Mouse (Mus musculus) regulatory T cell (primary cell): Measurements from ENCODE around the gene Terf2ip.

ENCODE experiments used
- in situ Hi-C: fragments of 300-600 bp; cut with MboI, MseI; formaldehyde crosslinking; loops from one replicate; pipeline ENCODE4 v1.15.1; 2025; ENCODE audit warnings: high pct_unique_total_duplicates

Gene Terf2ip

GRCm38 (mm10) chr8:112010997-112011815, at the start of gene Terf2ip, which contains the start of gene Kars:
Terf2ip (plus strand) TSS chr8:112011398.
Kars (minus strand) TSS chr8:112011323.
- in situ Hi-C loops = no loop called here

DNA sequence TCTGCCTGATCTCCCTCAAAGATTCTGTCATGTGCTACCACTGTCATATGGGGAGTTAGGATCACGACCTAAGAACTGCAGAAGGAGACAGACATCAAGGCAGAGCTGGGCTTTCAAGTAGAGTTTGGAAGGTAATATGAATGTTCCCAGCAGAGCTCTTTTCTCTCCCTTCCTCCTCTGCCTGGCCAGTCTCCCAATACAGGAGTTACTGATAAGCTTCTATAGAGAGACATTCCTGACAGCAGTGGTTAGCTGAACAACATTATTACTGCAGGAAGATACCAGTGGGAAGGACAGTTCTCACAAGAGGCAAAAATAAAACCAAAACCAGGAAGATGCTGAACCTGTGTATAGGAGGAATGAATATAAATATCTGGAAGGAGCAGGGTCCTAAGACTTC, 48.6 kb upstream of the Terf2ip start:
- in situ Hi-C loops = no loop called here

- in situ Hi-C loops = no loop called here
Measured at GRCm38 (mm10) chr8:111963091-111963490, 48.1 kb upstream of the Terf2ip start.

DNA sequence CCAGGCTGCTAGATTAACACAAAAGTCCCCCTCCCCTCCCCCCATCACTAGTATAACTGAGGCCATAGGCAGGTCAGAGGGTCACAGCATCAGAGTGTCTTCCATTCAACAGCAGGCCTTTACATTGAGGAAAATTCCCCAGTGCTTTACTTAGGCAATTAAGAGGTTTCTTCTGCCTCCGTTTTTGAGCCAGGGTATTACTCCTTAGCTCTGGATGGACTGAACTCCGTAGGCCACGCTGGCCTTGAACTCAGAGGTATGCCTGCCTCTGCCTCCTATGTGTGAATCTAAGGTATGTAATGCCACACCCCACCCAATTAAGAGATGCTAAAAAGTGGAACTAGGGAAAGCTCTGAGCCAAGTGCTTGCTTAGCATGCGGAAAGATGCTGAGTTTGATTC, 47.7 kb upstream of the Terf2ip start:
- in situ Hi-C loops = no loop called here

GRCm38 (mm10) chr8:111964351-111964750, 46.8 kb upstream of the Terf2ip start:
- in situ Hi-C loops = no loop called here

DNA sequence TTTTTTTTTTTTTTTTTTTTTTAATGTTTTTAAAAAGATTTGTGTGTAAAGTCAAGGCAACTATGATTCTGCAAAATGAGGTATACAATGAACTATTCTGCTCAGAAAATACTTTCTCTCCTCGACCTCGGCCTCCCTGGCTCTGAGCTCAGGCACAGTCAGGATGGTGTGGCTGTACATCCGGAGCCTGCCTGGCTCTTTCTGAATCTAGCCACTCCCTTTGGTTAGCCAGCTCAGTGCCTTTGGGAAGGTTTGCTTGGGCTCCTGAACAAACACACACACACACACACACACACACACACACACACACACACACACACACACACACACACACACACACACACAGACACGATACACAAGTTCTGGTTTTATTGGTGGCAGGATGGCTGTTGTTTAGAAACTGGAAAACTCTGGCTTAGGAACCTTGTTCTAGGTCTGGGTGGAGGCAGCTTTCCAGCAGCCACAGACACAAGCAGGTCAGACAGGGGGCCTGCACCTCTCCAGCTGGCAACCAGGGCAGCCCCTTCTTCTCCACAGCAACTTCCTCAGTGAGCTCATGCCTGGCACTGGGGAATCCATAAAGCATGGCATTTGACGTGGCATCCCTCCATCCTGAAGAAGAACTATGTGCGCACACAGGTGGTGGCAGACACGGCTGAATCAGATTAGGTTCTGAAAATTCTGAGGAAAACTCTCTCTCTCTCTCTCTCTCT, 46.2 kb upstream of the Terf2ip start:
- in situ Hi-C loops = no loop called here

GRCm38 (mm10) chr8:111967246-111967870, 43.8 kb upstream of the Terf2ip start:
- in situ Hi-C loops = no loop called here

GRCm38 (mm10) chr8:111968541-111968940, 42.7 kb upstream of the Terf2ip start:
- in situ Hi-C loops = no loop called here

- in situ Hi-C loops = no loop called here
Measured at GRCm38 (mm10) chr8:111968991-111969390, 42.2 kb upstream of the Terf2ip start.

GRCm38 (mm10) chr8:111974138-111974537, 37.1 kb upstream of the Terf2ip start:
- in situ Hi-C loops = no loop called here

DNA sequence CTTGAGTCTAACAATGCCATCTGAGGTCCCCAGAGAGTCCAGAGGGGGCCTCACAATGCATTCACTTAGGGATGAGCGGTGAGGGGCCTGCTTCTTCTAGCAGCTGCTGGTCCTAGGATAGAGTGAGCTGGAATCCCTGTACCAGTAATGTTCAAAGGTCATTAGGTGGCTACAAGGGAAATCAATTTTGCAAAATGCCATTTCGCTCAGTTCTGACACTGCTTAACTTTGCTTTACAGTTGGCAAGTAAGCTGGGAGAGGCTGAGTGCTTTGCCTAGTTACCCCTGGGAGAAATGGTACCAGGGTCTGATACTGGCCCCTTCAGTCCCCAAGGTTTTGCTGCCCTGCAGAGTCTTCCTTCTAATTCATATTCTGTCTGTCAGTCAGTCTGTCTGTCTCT, 35.5 kb upstream of the Terf2ip start:
- in situ Hi-C loops = no loop called here

DNA sequence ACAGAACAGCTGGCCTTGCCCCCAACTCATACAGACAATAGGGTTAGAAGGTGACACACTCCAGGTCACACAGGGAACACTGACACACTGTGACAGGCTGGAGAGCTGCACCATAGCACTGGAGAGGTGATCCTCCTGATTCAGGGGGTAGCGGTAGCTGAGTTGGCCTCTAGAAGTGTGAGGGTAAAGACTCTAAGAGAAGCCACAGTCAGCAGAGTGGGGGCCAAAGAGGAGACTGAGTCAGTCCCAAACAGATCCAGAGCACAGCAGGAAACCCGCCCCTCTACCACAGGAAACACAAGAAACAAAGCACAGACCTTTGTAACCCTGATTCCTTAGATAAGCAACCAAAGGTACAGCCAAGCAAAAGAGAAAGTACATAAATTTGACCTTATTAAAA, 34.9 kb upstream of the Terf2ip start:
- in situ Hi-C loops = no loop called here

DNA sequence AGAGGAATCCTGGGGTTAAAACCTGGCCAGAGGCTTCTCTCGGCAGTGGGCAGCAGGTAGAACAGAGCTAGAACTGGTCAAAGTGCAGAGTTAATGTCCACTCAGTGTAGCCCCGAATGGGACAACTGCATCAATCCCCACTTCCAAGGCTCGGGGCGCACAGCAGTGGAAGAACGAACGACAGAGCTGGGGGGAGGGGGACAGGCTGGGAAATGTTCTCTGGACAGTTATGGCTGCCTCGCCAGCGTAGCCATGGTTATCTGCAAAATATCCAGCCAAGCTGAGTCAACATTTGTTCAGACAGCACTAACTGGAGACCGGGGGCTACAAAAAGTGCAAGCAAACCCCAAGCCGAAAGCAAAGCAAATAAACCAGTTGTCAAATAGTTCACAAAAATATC, 33.1 kb upstream of the Terf2ip start:
- in situ Hi-C loops = no loop called here

- in situ Hi-C loops = no loop called here
Measured at GRCm38 (mm10) chr8:111982116-111982515, 29.1 kb upstream of the Terf2ip start.

DNA sequence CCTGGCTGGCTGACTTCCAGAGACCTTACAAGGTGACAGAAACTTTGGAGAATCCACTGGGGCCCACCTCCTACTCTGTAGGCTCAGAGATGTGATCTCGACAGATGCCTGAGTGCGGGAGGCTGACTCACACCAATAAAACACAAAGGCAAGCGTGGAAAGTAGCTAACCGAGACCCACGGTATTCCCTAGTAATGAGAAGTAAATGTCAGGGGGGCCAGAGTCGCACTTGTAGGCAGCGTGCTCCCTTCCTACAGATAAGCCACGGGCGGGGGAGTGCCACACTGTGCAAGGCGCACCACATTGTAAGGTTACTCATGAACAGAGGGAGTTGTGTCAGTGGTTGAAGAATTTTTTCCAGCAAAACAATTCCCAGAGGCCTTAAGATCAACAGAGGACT, 26.7 kb upstream of the Terf2ip start:
- in situ Hi-C loops = no loop called here

- in situ Hi-C loops = loop anchor here (5.0 kb wide), 1 partner anchor 48 kb away; the partner anchor contains the start of gene Gabarapl2
Measured at GRCm38 (mm10) chr8:111989911-111990310, 21.3 kb upstream of the Terf2ip start.

DNA sequence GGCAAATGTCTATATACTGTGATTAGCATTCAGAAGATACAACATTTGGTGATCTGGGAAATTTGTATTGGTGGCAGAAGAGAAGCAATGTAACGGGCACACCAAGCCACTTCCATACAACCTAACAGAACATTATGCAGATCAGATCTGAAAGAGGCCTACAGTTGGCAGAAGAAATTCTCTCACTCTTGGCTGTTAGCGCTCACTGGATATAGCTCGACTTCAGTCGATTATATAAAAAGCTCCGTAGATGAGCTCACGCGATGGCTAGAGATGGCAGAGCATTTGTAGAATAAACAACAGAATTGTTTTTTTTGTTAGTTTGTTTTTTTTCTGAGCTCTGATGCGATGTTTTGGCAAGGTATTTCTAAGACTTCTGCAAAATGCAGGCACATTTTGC, 19.9 kb upstream of the Terf2ip start:
- in situ Hi-C loops = loop anchor here (5.0 kb wide), 1 partner anchor 49 kb away; the partner anchor contains the start of gene Gabarapl2

GRCm38 (mm10) chr8:111992013-111992702, 19.0 kb upstream of the Terf2ip start, which contains the start of gene Adat1:
Adat1 (minus strand) TSS chr8:111992302.
- in situ Hi-C loops = loop anchor here (5.0 kb wide), 1 partner anchor 50 kb away; the partner anchor contains the start of gene Gabarapl2

- in situ Hi-C loops = loop anchor here (5.0 kb wide), 1 partner anchor 50 kb away; the partner anchor contains the start of gene Gabarapl2
Measured at GRCm38 (mm10) chr8:111992703-111993039, 18.5 kb upstream of the Terf2ip start.

GRCm38 (mm10) chr8:112004754-112005153, 6.4 kb upstream of the Terf2ip start:
- in situ Hi-C loops = no loop called here

GRCm38 (mm10) chr8:112005601-112006000, 5.6 kb upstream of the Terf2ip start:
- in situ Hi-C loops = no loop called here

- in situ Hi-C loops = no loop called here
Measured at GRCm38 (mm10) chr8:112007669-112008068, 3.5 kb upstream of the Terf2ip start.
